Mouse (Mus musculus): ENCODE data around the gene Pot1b. TPM values are rescaled to one million over a fixed set of nuclear protein-coding genes. Genes with fewer than 3 reads are reported as not detected.

Pot1b gene
- polyA plus RNA-seq, 1 experiment: 17.8 TPM

- Histone ChIP-seq H3K27ac (ENCODE audit: insufficient read depth, low read length) (no peak overlapping the region), H3K4me1 (ENCODE audit: control insufficient read depth, insufficient read depth, low read length) (no peaks in the 10 kb centered on the region), H3K4me3 (ENCODE audit: low read depth, low read length) (no peak overlapping the region), H3K27me3 (ENCODE audit: control insufficient read depth, insufficient read depth, low read length, poor library complexity, severe bottlenecking) (no peaks in the 10 kb centered on the region), H3K36me3 (ENCODE audit: control insufficient read depth, insufficient read depth, low read length, poor library complexity, severe bottlenecking) (no peaks in the 10 kb centered on the region), H3K9me3 (replicated peaks; ENCODE audit: control insufficient read depth, insufficient read depth, low read length, poor library complexity, severe bottlenecking) (no peaks in the 10 kb centered on the region), H3K9ac (ENCODE audit: low read depth, poor library complexity, severe bottlenecking) (no peak overlapping the region)
- TF ChIP-seq EP300 (IDR thresholded peaks at IDR 0.05; ENCODE audit: insufficient read depth, low read depth, low read length) (no peak), POLR2A (IDR thresholded peaks at IDR 0.05; ENCODE audit: insufficient read depth, low read length) (no peak), CTCF (IDR thresholded peaks at IDR 0.05; ENCODE audit: low read depth, low read length) (no peak)
Measured at GRCm38 (mm10) chr17:55721270-55721669, 8.8 kb upstream of the Pot1b start.

- Histone ChIP-seq H3K27me3 (ENCODE audit: control insufficient read depth, insufficient read depth, low read length, poor library complexity, severe bottlenecking) (no peaks in the 10 kb centered on the region), H3K9me3 (replicated peaks; ENCODE audit: control insufficient read depth, insufficient read depth, low read length, poor library complexity, severe bottlenecking) (no peaks in the 10 kb centered on the region), H3K4me3 (ENCODE audit: low read depth, low read length) (no peak overlapping the region), H3K9ac (ENCODE audit: low read depth, poor library complexity, severe bottlenecking) (no peak overlapping the region), H3K27ac (ENCODE audit: insufficient read depth, low read length) (no peak overlapping the region), H3K4me1 (ENCODE audit: control insufficient read depth, insufficient read depth, low read length) (no peaks in the 10 kb centered on the region), H3K36me3 (ENCODE audit: control insufficient read depth, insufficient read depth, low read length, poor library complexity, severe bottlenecking) (peaks cover 2% of the 10 kb centered on the region; the same call in 1 of the 2 replicates)
- no peak for TF ChIP-seq EP300 (IDR thresholded peaks at IDR 0.05; ENCODE audit: insufficient read depth, low read depth, low read length)
- TF ChIP-seq CTCF (IDR thresholded peaks at IDR 0.05; ENCODE audit: low read depth, low read length): no peak
- TF ChIP-seq POLR2A (IDR thresholded peaks at IDR 0.05; ENCODE audit: insufficient read depth, low read length): no peak
Measured at GRCm38 (mm10) chr17:55702865-55703264, 9.6 kb downstream of the Pot1b start.

- H3K27ac ChIP-seq (ENCODE audit: insufficient read depth, low read length): no peak overlapping the region
- H3K4me1 ChIP-seq (ENCODE audit: control insufficient read depth, insufficient read depth, low read length): no peaks in the 10 kb centered on the region
- H3K9me3 ChIP-seq (replicated peaks; ENCODE audit: control insufficient read depth, insufficient read depth, low read length, poor library complexity, severe bottlenecking): no peaks in the 10 kb centered on the region
- no peak overlapping the region for H3K4me3 ChIP-seq (ENCODE audit: low read depth, low read length)
- TF ChIP-seq CTCF (IDR thresholded peaks at IDR 0.05; ENCODE audit: low read depth, low read length) (no peak), EP300 (IDR thresholded peaks at IDR 0.05; ENCODE audit: insufficient read depth, low read depth, low read length) (no peak), POLR2A (IDR thresholded peaks at IDR 0.05; ENCODE audit: insufficient read depth, low read length) (no peak)
- H3K27me3 ChIP-seq (ENCODE audit: control insufficient read depth, insufficient read depth, low read length, poor library complexity, severe bottlenecking): no peaks in the 10 kb centered on the region
- H3K36me3 ChIP-seq (ENCODE audit: control insufficient read depth, insufficient read depth, low read length, poor library complexity, severe bottlenecking): peaks cover 2% of the 10 kb centered on the region; the same call in 1 of the 2 replicates
- no peak overlapping the region for H3K9ac ChIP-seq (ENCODE audit: low read depth, poor library complexity, severe bottlenecking)
Measured at GRCm38 (mm10) chr17:55702161-55702820, 10.1 kb downstream of the Pot1b start.

GRCm38 (mm10) chr17:55699388-55699787 is 13.0 kb downstream of the Pot1b start:
- Histone ChIP-seq H3K36me3 (ENCODE audit: control insufficient read depth, insufficient read depth, low read length, poor library complexity, severe bottlenecking) (peaks cover 4% of the 10 kb centered on the region; the same call in 1 of the 2 replicates), H3K27ac (ENCODE audit: insufficient read depth, low read length) (no peak overlapping the region), H3K4me1 (ENCODE audit: control insufficient read depth, insufficient read depth, low read length) (no peaks in the 10 kb centered on the region), H3K9ac (ENCODE audit: low read depth, poor library complexity, severe bottlenecking) (no peak overlapping the region), H3K27me3 (ENCODE audit: control insufficient read depth, insufficient read depth, low read length, poor library complexity, severe bottlenecking) (no peaks in the 10 kb centered on the region), H3K4me3 (ENCODE audit: low read depth, low read length) (no peak overlapping the region), H3K9me3 (replicated peaks; ENCODE audit: control insufficient read depth, insufficient read depth, low read length, poor library complexity, severe bottlenecking) (no peaks in the 10 kb centered on the region)
- TF ChIP-seq POLR2A (IDR thresholded peaks at IDR 0.05; ENCODE audit: insufficient read depth, low read length) (no peak), CTCF (IDR thresholded peaks at IDR 0.05; ENCODE audit: low read depth, low read length) (no peak)

GRCm38 (mm10) chr17:55661099-55661498 is 51.3 kb downstream of the Pot1b start:
- no peak overlapping the region for H3K27ac ChIP-seq (ENCODE audit: insufficient read depth, low read length)
- no peaks in the 10 kb centered on the region; the same call in 1 of the 2 replicates for H3K36me3 ChIP-seq (ENCODE audit: control insufficient read depth, insufficient read depth, low read length, poor library complexity, severe bottlenecking)
- H3K4me1 ChIP-seq (ENCODE audit: control insufficient read depth, insufficient read depth, low read length): no peaks in the 10 kb centered on the region

GRCm38 (mm10) chr17:55625092-55625491 is 87.3 kb downstream of the Pot1b start, which contains the start of gene Vmn2r118:
Gene Vmn2r118, minus strand, starts transcription at chr17:55625192.
- Histone ChIP-seq H3K36me3 (ENCODE audit: control insufficient read depth, insufficient read depth, low read length, poor library complexity, severe bottlenecking) (no peaks in the 10 kb centered on the region), H3K4me1 (ENCODE audit: control insufficient read depth, insufficient read depth, low read length) (no peaks in the 10 kb centered on the region), H3K9ac (ENCODE audit: low read depth, poor library complexity, severe bottlenecking) (no peak within 1 kb of the TSS), H3K9me3 (replicated peaks; ENCODE audit: control insufficient read depth, insufficient read depth, low read length, poor library complexity, severe bottlenecking) (no peaks in the 10 kb centered on the region), H3K27ac (ENCODE audit: insufficient read depth, low read length) (no peak within 1 kb of the TSS), H3K4me3 (ENCODE audit: low read depth, low read length) (no peak within 1 kb of the TSS), H3K27me3 (ENCODE audit: control insufficient read depth, insufficient read depth, low read length, poor library complexity, severe bottlenecking) (no peaks in the 10 kb centered on the region)
- TF ChIP-seq POLR2A (IDR thresholded peaks at IDR 0.05; ENCODE audit: insufficient read depth, low read length): no peak
- no peak for TF ChIP-seq EP300 (IDR thresholded peaks at IDR 0.05; ENCODE audit: insufficient read depth, low read depth, low read length)
- no peak for TF ChIP-seq CTCF (IDR thresholded peaks at IDR 0.05; ENCODE audit: low read depth, low read length)

More at GRCm38 (mm10) chr17:55661099-55661498, 51.3 kb downstream of the Pot1b start:
- H3K9ac ChIP-seq (ENCODE audit: low read depth, poor library complexity, severe bottlenecking): no peak overlapping the region
- TF ChIP-seq POLR2A (IDR thresholded peaks at IDR 0.05; ENCODE audit: insufficient read depth, low read length) (no peak), CTCF (IDR thresholded peaks at IDR 0.05; ENCODE audit: low read depth, low read length) (no peak), EP300 (IDR thresholded peaks at IDR 0.05; ENCODE audit: insufficient read depth, low read depth, low read length) (no peak)
- H3K9me3 ChIP-seq (replicated peaks; ENCODE audit: control insufficient read depth, insufficient read depth, low read length, poor library complexity, severe bottlenecking): no peaks in the 10 kb centered on the region
- no peak overlapping the region for H3K4me3 ChIP-seq (ENCODE audit: low read depth, low read length)
- no peaks in the 10 kb centered on the region for H3K27me3 ChIP-seq (ENCODE audit: control insufficient read depth, insufficient read depth, low read length, poor library complexity, severe bottlenecking)

Other genes with a start within 250 kb of the Pot1b start
- gene Vmn2r118, start 87.4 kb downstream of the Pot1b start, polyA plus RNA-seq (2011; ENCODE audit: insufficient read depth, insufficient read length, low read depth, missing spikeins): not detected in 2 replicates
- gene Adgre4, start 37.4 kb upstream of the Pot1b start, polyA plus RNA-seq (2011; ENCODE audit: insufficient read depth, insufficient read length, low read depth, missing spikeins): not detected in 2 replicates
- gene Zfp119a, start 166.3 kb upstream of the Pot1b start, polyA plus RNA-seq (2011; ENCODE audit: insufficient read depth, insufficient read length, low read depth, missing spikeins): 2.5 and 3.7 TPM in 2 replicates
- 8.4 and 10.0 TPM in 2 replicates for gene Zfp959, start 179.5 kb upstream of the Pot1b start, polyA plus RNA-seq (2011; ENCODE audit: insufficient read depth, insufficient read length, low read depth, missing spikeins)
- gene Zfp119b, start 236.9 kb upstream of the Pot1b start, polyA plus RNA-seq (2011; ENCODE audit: insufficient read depth, insufficient read length, low read depth, missing spikeins): 7.5 and 7.8 TPM in 2 replicates
- not detected in 2 replicates for gene Ebi3, start 240.0 kb upstream of the Pot1b start, polyA plus RNA-seq (2011; ENCODE audit: insufficient read depth, insufficient read length, low read depth, missing spikeins)
- 10.7 and 11.0 TPM in 2 replicates for gene Yju2, start 246.5 kb upstream of the Pot1b start, polyA plus RNA-seq (2011; ENCODE audit: insufficient read depth, insufficient read length, low read depth, missing spikeins)